Mouse (Mus musculus) T-helper 1 cell (primary cell): ENCODE results near the gene Gm3591.
"Not testable (repeated sequence)": the region's sequence is repeated elsewhere in the genome, so short reads cannot be mapped to it uniquely, and the experiment has no call there.

Experiments
- in situ Hi-C: fragments of 300-600 bp; cut with MboI, MseI; formaldehyde crosslinking; loops from one replicate; pipeline ENCODE4 v1.15.1; 2025; ENCODE audit warnings: high pct_unique_total_duplicates

Gm3591 gene

GRCm38 (mm10) chr14:6412382-6412781, at the start of gene Gm3591:
TSS of gene Gm3591 (minus strand) at chr14:6412482.
- in situ Hi-C loops, result not testable (repeated sequence)

DNA sequence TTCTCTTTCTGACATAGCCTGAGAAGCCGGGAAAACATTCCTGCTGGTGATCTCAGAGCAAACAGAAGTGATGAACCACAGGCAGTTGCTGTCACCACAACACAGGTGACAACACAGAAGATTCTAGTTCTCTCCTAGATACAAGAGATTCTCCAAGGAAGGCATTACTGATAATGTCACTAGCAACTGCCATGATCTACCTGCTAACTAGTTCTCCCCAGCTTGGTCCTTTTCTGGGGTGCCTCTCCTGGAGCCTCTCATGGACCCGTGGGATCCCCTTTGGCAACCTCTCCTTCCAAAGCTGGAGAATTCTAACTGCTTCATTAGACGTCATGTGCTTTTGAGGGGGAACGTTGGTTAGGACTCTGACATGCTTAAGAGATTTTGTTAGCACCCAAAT, 32.2 kb upstream of the Gm3591 start, which contains the start of gene Gm3594:
Gene Gm3594 (minus strand): TSS at position 101 of the 400 bp plus-strand sequence.
- in situ Hi-C loops, result not testable (repeated sequence)

DNA sequence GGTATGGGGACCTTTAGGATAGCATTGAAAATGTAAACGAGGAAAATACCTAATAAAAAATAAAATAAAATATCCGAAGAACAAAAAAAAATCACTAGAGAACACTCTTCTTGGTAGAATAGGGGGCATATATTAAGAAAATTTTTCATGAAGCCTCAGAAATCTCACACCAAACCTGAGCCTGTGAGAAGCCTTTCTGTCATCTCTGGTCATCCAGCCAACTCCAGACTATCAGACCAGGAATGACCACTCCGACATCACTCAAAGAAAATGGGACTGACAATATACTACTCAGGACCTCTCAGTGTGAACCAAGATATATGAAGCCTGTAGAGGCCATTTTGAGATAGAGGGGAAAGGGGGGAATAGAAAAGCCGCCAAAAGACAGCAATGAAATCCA, 28.5 kb upstream of the Gm3591 start:
- in situ Hi-C loops, result not testable (repeated sequence)

- in situ Hi-C loops, result not testable (repeated sequence)
Observed at GRCm38 (mm10) chr14:6440206-6440605, 27.9 kb upstream of the Gm3591 start.

DNA sequence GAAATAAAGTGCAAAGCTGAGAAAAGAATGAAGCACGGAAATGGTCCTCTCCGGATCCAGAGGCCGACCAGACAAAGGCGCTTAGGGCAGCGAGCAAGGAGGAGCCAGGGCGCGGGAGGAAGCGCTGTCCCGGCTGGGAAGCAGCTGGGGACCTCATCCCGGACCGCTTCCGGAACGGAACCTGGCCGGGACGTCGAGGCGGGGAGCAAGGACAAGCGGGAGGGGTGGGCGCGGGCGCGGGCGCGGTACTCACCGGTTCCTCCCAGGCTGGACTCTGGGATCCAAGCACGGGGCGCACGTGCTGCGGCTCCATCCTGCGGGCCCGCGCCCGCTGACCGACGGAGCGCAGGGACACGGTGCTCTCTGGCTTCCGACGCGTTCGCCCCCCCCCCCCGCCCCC, 14.5 kb upstream of the Gm3591 start:
- in situ Hi-C loops, result loop anchor here (5.0 to 10.0 kb wide), 2 partner anchors 464 to 1572 kb away; partner anchors contain the start of genes Gm3248 and Gm3264

GRCm38 (mm10) chr14:6426353-6426752, 14.1 kb upstream of the Gm3591 start:
- in situ Hi-C loops, result loop anchor here (5.0 to 10.0 kb wide), 2 partner anchors 464 to 1572 kb away; partner anchors contain the start of genes Gm3248 and Gm3264

DNA sequence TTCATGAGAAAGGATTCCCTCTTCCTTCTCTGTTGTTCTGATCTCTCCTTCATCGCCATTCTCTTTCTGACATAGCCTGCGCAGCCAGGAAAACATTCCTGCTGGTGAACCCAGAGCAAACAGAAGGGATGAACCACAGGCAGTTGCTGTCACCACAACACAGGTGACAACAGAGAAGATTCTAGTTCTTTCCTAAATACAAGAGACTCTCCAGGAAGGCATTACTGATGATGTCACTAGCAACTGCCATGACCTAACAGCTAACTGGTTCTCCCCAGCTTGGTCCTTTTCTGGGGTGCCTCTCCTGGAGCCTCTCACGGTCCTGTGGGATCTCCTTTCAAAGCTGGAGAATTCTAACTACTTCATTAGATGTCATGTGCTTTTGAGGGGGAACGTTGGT, 22.1 kb downstream of the Gm3591 start, which contains the start of gene Gm16440:
Gene Gm16440 (minus strand): TSS at position 101 of the 400 bp plus-strand sequence.
- in situ Hi-C loops, result loop anchor here (25.0 kb wide), 2 partner anchors 97 to 1047 kb away; no protein-coding TSS in a partner anchor
